Mouse (Mus musculus) CH12.LX (cell line): Measurements from ENCODE around the gene Agbl3. TPM values are rescaled to one million over a fixed set of nuclear protein-coding genes. Genes with fewer than 3 reads are reported as not detected.

Experiments
- DNase-seq: peaks from one replicate; pipeline ENCODE4 v3.0.0-alpha.2; 2013; ENCODE audit errors: extremely low read depth
- H3K27ac ChIP-seq: 2 replicates; pipeline ENCODE4 v1.5.1; 2012; ENCODE audit warnings: low read depth, mild to moderate bottlenecking, control low read depth, moderate library complexity; ENCODE audit not compliant: insufficient read depth
- H3K27me3 ChIP-seq: replicated peaks from 2 replicates; pipeline ENCODE3; 2012; ENCODE audit warnings: inconsistent platforms
- H3K36me3 ChIP-seq, 2 experiments: replicated peaks in 1 of 2; 2 replicates each; pipeline versions ENCODE3 to v1.6.1; 2012; ENCODE audit warnings: inconsistent platforms in 1 of 2, low read length in 1 of 2, mild to moderate bottlenecking in 1 of 2, mixed read lengths in 1 of 2, moderate library complexity in 1 of 2; ENCODE audit not compliant: control insufficient read depth in 1 of 2, insufficient read depth in 1 of 2
- H3K4me1 ChIP-seq, 2 experiments: 2 replicates each; pipeline ENCODE4 v1.6.1; 2012; ENCODE audit warnings: inconsistent platforms in 1 of 2, moderate library complexity in 1 of 2; ENCODE audit not compliant: insufficient read depth in 2 of 2, control insufficient read depth in 1 of 2
- H3K4me2 ChIP-seq: 2 replicates; pipeline ENCODE4 v1.6.1; 2012; ENCODE audit warnings: low read depth, mild to moderate bottlenecking, control low read depth; ENCODE audit not compliant: poor library complexity, insufficient read depth, severe bottlenecking
- H3K4me3 ChIP-seq, 3 experiments: fragments of 150-350 bp in 1 of 3; sonication (generic) in 1 of 3; replicated peaks in 1 of 3; 2 replicates each; pipeline versions ENCODE3 to v1.5.1; 2011 to 2012; ENCODE audit warnings: low read depth in 2 of 3, low read length in 2 of 3, mild to moderate bottlenecking in 2 of 3, moderate library complexity in 2 of 3, control low read depth in 1 of 3, improper control_type of control experiment in 1 of 3, inconsistent platforms in 1 of 3, mixed read lengths in 1 of 3; ENCODE audit not compliant: poor library complexity in 1 of 3
- H3K79me2 ChIP-seq: replicated peaks from 2 replicates; pipeline ENCODE4 v1.6.1; 2012; ENCODE audit warnings: mild to moderate bottlenecking, moderate library complexity; ENCODE audit not compliant: control insufficient read depth, poor library complexity, insufficient read depth, severe bottlenecking; ENCODE audit errors: extremely low read depth
- H3K9ac ChIP-seq: 2 replicates; pipeline ENCODE4 v1.6.1; 2012; ENCODE audit warnings: low read depth, mild to moderate bottlenecking, control low read depth, moderate library complexity; ENCODE audit not compliant: insufficient read depth
- H3K9me3 ChIP-seq: replicated peaks from 2 replicates; pipeline ENCODE3; 2012; ENCODE audit warnings: low read length, inconsistent platforms, mixed read lengths
- BHLHE40 ChIP-seq: IDR thresholded peaks from 2 replicates; pipeline ENCODE4 v1.6.1; 2011; ENCODE audit warnings: mild to moderate bottlenecking, low read depth, low read length, improper control_type of control experiment
- CHD2 ChIP-seq: IDR thresholded peaks from 2 replicates; pipeline ENCODE4 v1.6.1; 2011; ENCODE audit warnings: low read length, improper control_type of control experiment
- E2F4 ChIP-seq: IDR thresholded peaks from 2 replicates; pipeline ENCODE4 v1.6.1; 2011; ENCODE audit warnings: low read depth, low read length, improper control_type of control experiment; ENCODE audit not compliant: insufficient replicate concordance
- ELF1 ChIP-seq: IDR thresholded peaks from 2 replicates; pipeline ENCODE4 v1.6.1; 2014; ENCODE audit warnings: low read depth, mild to moderate bottlenecking, inconsistent platforms, low read length, improper control_type of control experiment
- EP300 ChIP-seq: IDR thresholded peaks from 2 replicates; pipeline ENCODE4 v1.6.1; 2011; ENCODE audit warnings: low read length, improper control_type of control experiment
- ETS1 ChIP-seq: conservative IDR thresholded peaks from 2 replicates; pipeline ENCODE4 v1.6.1; 2012; ENCODE audit warnings: low read depth, mild to moderate bottlenecking, inconsistent platforms, low read length, improper control_type of control experiment, moderate library complexity
- IRF4 ChIP-seq: IDR thresholded peaks from 2 replicates; pipeline ENCODE4 v1.6.1; 2014; ENCODE audit warnings: low read depth, mild to moderate bottlenecking, inconsistent platforms, low read length, improper control_type of control experiment
- JUN ChIP-seq: IDR thresholded peaks from 2 replicates; pipeline ENCODE4 v1.6.1; 2011; ENCODE audit warnings: low read depth, mild to moderate bottlenecking, low read length, improper control_type of control experiment, moderate library complexity; ENCODE audit not compliant: insufficient read depth
- MAFK ChIP-seq: IDR thresholded peaks from 2 replicates; pipeline ENCODE4 v1.6.1; 2011; ENCODE audit warnings: low read length, improper control_type of control experiment; ENCODE audit not compliant: insufficient replicate concordance
- MAX ChIP-seq: IDR thresholded peaks from 2 replicates; pipeline ENCODE4 v1.6.1; 2011; ENCODE audit warnings: low read length, improper control_type of control experiment
- MXI1 ChIP-seq: IDR thresholded peaks from 2 replicates; pipeline ENCODE4 v1.6.1; 2011; ENCODE audit warnings: mild to moderate bottlenecking, low read depth, low read length, improper control_type of control experiment
- MYC ChIP-seq: IDR thresholded peaks from 2 replicates; pipeline ENCODE4 v1.6.1; 2011; ENCODE audit warnings: low read depth, mild to moderate bottlenecking, improper control_type of control experiment, low read length
- NRF1 ChIP-seq: IDR thresholded peaks from 2 replicates; pipeline ENCODE4 v1.6.1; 2014; ENCODE audit warnings: low read depth, mild to moderate bottlenecking, inconsistent platforms, low read length, improper control_type of control experiment, moderate library complexity
- PAX5 ChIP-seq: IDR thresholded peaks from 2 replicates; pipeline ENCODE4 v1.6.1; 2012; ENCODE audit warnings: low read length, inconsistent platforms, mixed read lengths
- POLR2A ChIP-seq: IDR thresholded peaks from 2 replicates; pipeline ENCODE4 v1.6.1; 2011; ENCODE audit warnings: low read depth, mild to moderate bottlenecking, improper control_type of control experiment, low read length
- SIN3A ChIP-seq: IDR thresholded peaks from 2 replicates; pipeline ENCODE4 v1.6.1; 2012; ENCODE audit warnings: low read length, improper control_type of control experiment, inconsistent platforms
- TCF12 ChIP-seq: IDR thresholded peaks from 2 replicates; pipeline ENCODE4 v1.6.1; 2014; ENCODE audit warnings: low read depth, mild to moderate bottlenecking, inconsistent platforms, low read length, improper control_type of control experiment
- UBTF ChIP-seq: IDR thresholded peaks from 2 replicates; pipeline ENCODE4 v1.6.1; 2012; ENCODE audit warnings: low read depth, mild to moderate bottlenecking, inconsistent platforms, low read length, improper control_type of control experiment, moderate library complexity
- USF1 ChIP-seq: IDR thresholded peaks from 2 replicates; pipeline ENCODE4 v1.6.1; 2014; ENCODE audit warnings: low read depth, mild to moderate bottlenecking, inconsistent platforms, low read length, improper control_type of control experiment
- ZKSCAN1 ChIP-seq: IDR thresholded peaks from 2 replicates; pipeline ENCODE4 v1.6.1; 2012; ENCODE audit warnings: low read depth, inconsistent platforms, low read length, improper control_type of control experiment, borderline replicate concordance
- ZMIZ1 ChIP-seq: IDR thresholded peaks from 2 replicates; pipeline ENCODE4 v1.6.1; 2012; ENCODE audit warnings: low read depth, mild to moderate bottlenecking, inconsistent platforms, low read length, improper control_type of control experiment
- ZNF384 ChIP-seq: IDR thresholded peaks from 2 replicates; pipeline ENCODE4 v1.6.1; 2012; ENCODE audit warnings: low read depth, low read length, improper control_type of control experiment, inconsistent platforms
- dilution Hi-C: fragments of 300-500 bp; cut with MboI; formaldehyde crosslinking; loops from 2 replicates; pipeline ENCODE4 v1.14.3; 2020; ENCODE audit warnings: low sequenced_read_pairs; ENCODE audit not compliant: extremely low pct_unique_long_range_greater_than_20kb, extremely low pct_ligation_motif_present
- in situ Hi-C: fragments of 300-500 bp; cut with MboI; formaldehyde crosslinking; loops from 3 replicates; pipeline ENCODE4 v1.14.3; 2019; ENCODE audit warnings: low sequenced_read_pairs, low pct_ligation_motif_present, low pct_unique_long_range_greater_than_20kb, mixed read lengths
- polyA plus RNA-seq: library from polyadenylated mRNA; unstranded; fragments of >175 nt; gene quantifications from 2 replicates; pipeline ENCODE4 v1.2.1, GENCODE M21; 2012; ENCODE audit warnings: low read depth; ENCODE audit not compliant: insufficient read length
- total RNA-seq, 2 experiments: library from RNA; depleted of rRNA; stranded (reverse); fragments of 300-350 nt in 1 of 2; fragments of >200 nt in 1 of 2; gene quantifications; 2 replicates each; pipeline ENCODE4 v1.2.3; 2012 to 2014

Gene Agbl3
- total and polyA plus RNA-seq, 3 experiments, result 1.9 to 4.8 (median 3.4) TPM

- TF ChIP-seq MAX (no peak), PAX5 (no peak), MAFK (no peak), ZMIZ1 (no peak), POLR2A (no peak), CHD2 (no peak), E2F4 (no peak), IRF4 (no peak), MXI1 (no peak), USF1 (no peak), ZNF384 (no peak), TCF12 (no peak), ELF1 (no peak), NRF1 (no peak), JUN (no peak), UBTF (no peak), ZKSCAN1 (no peak)
- no peak overlapping the region for H3K27ac ChIP-seq
- in situ Hi-C loops, result no loop called here
- DNase-seq, result no peak
- dilution Hi-C loops, result no loop called here
- no peak overlapping the region for H3K4me2 ChIP-seq
- peaks cover 3 to 11% of the 10 kb centered on the region in 2 experiments for H3K36me3 ChIP-seq
- H3K79me2 ChIP-seq, result no peaks in the 10 kb centered on the region; the same call in 1 of the 2 replicates
- no peak overlapping the region for H3K4me3 ChIP-seq
- H3K9ac ChIP-seq, result no peak overlapping the region
- no peaks in the 10 kb centered on the region for H3K9me3 ChIP-seq
- H3K4me1 ChIP-seq, result peaks cover 33 to 68% of the 10 kb centered on the region in 2 experiments
- no peaks in the 10 kb centered on the region for H3K27me3 ChIP-seq
These were observed 85.0 kb downstream of the Agbl3 start for GRCm38 (mm10) chr6:34865213-34865612.

- Histone ChIP-seq H3K4me2 (no peak overlapping the region), H3K9ac (no peak overlapping the region), H3K27me3 (no peaks in the 10 kb centered on the region), H3K4me1 (peaks cover 33 to 74% of the 10 kb centered on the region in 2 experiments), H3K4me3 (no peak overlapping the region), H3K36me3 (peaks cover 3 to 11% of the 10 kb centered on the region in 2 experiments), H3K27ac (peak overlapping the region; percentile 4; the same call in 1 of the 2 replicates), H3K9me3 (no peaks in the 10 kb centered on the region), H3K79me2 (no peaks in the 10 kb centered on the region; the same call in 1 of the 2 replicates)
- dilution Hi-C loops (no loop called here), in situ Hi-C loops (no loop called here)
- no peak for DNase-seq
- TF ChIP-seq ETS1 (0 out of 2 replicates have a peak, but pooled peaks have one; percentile 6), SIN3A (no peak), MYC (0 out of 2 replicates have a peak, but pooled peaks have one; percentile 27), BHLHE40 (peak; percentile 76), MAX (0 out of 2 replicates have a peak, but pooled peaks have one; percentile 29), UBTF (no peak), EP300 (peak; percentile 25; the same call in 1 of the 2 replicates), ZNF384 (peak; percentile 97)
These were observed 85.7 kb downstream of the Agbl3 start for GRCm38 (mm10) chr6:34865711-34866593.
